Mouse (Mus musculus): Measurements from ENCODE around the gene Nrf1. TPM values are rescaled to one million over a fixed set of nuclear protein-coding genes. Genes with fewer than 3 reads are reported as not detected.

Nrf1 gene
- polyA plus RNA-seq, 1 experiment from 2014 or later: 78.9 TPM

GRCm38 (mm10) chr6:30179046-30179445 lies 131.3 kb downstream of the Nrf1 start:
- no peak overlapping the region for H3K27ac ChIP-seq (replicated peaks)
- no peak overlapping the region for H3K4me2 ChIP-seq (replicated peaks)
- H3K4me1 ChIP-seq: peaks cover 31% of the 10 kb centered on the region
- no peaks in the 10 kb centered on the region for H3K9me3 ChIP-seq
- 14% methylated on average over 11 of the region's 11 CpGs for WGBS
- no peaks in the 10 kb centered on the region for H3K36me3 ChIP-seq
- no peak overlapping the region for H3K4me3 ChIP-seq
- ATAC-seq (ENCODE audit: low FRiP score, low read depth): no peak
- H3K9ac ChIP-seq (replicated peaks): no peak overlapping the region
- H3K27me3 ChIP-seq: peaks cover 89% of the 10 kb centered on the region

GRCm38 (mm10) chr6:30180321-30180720 lies 132.5 kb downstream of the Nrf1 start:
- Histone ChIP-seq H3K4me1 (peaks cover 19% of the 10 kb centered on the region), H3K9ac (replicated peaks) (no peak overlapping the region), H3K4me2 (replicated peaks) (no peak overlapping the region), H3K36me3 (no peaks in the 10 kb centered on the region), H3K4me3 (no peak overlapping the region), H3K27me3 (peaks cover 82% of the 10 kb centered on the region), H3K9me3 (no peaks in the 10 kb centered on the region), H3K27ac (replicated peaks) (no peak overlapping the region)
- WGBS: 15% methylated on average over 2 of the region's 2 CpGs
- ATAC-seq (ENCODE audit: low FRiP score, low read depth): no peak

GRCm38 (mm10) chr6:30182038-30182437 lies 134.2 kb downstream of the Nrf1 start:
- no peaks in the 10 kb centered on the region for H3K36me3 ChIP-seq
- H3K9ac ChIP-seq (replicated peaks): no peak overlapping the region
- H3K4me2 ChIP-seq (replicated peaks): no peak overlapping the region
- no peaks in the 10 kb centered on the region for H3K9me3 ChIP-seq
- ATAC-seq (ENCODE audit: low FRiP score, low read depth): no peak
- no peak overlapping the region for H3K27ac ChIP-seq (replicated peaks)
- 68% methylated on average over 6 of the region's 6 CpGs for WGBS
- H3K4me1 ChIP-seq: 0 out of 2 replicates have a peak, but pooled peaks cover 5% of the 10 kb centered on the region
- H3K4me3 ChIP-seq: no peak overlapping the region
- H3K27me3 ChIP-seq: peaks cover 70% of the 10 kb centered on the region

GRCm38 (mm10) chr6:30183624-30184023 lies 135.8 kb downstream of the Nrf1 start:
- Histone ChIP-seq H3K4me3 (no peak overlapping the region), H3K36me3 (no peaks in the 10 kb centered on the region), H3K9me3 (no peaks in the 10 kb centered on the region), H3K4me1 (no peaks in the 10 kb centered on the region), H3K9ac (replicated peaks) (no peak overlapping the region), H3K27me3 (peaks cover 56% of the 10 kb centered on the region), H3K27ac (replicated peaks) (no peak overlapping the region), H3K4me2 (replicated peaks) (no peak overlapping the region)
- 82% methylated on average over 4 of the region's 4 CpGs for WGBS
- ATAC-seq (ENCODE audit: low FRiP score, low read depth): no peak

- 86% methylated on average over 11 of the region's 11 CpGs for WGBS
- no peak overlapping the region for H3K4me3 ChIP-seq
- no peaks in the 10 kb centered on the region for H3K36me3 ChIP-seq
- H3K4me2 ChIP-seq (replicated peaks): no peak overlapping the region
- H3K27me3 ChIP-seq: 0 out of 2 replicates have a peak, but pooled peaks cover 4% of the 10 kb centered on the region
- no peak for ATAC-seq (ENCODE audit: low FRiP score, low read depth)
- no peak overlapping the region for H3K9ac ChIP-seq (replicated peaks)
- no peaks in the 10 kb centered on the region for H3K9me3 ChIP-seq
- no peak overlapping the region for H3K27ac ChIP-seq (replicated peaks)
- no peaks in the 10 kb centered on the region for H3K4me1 ChIP-seq
Observed at GRCm38 (mm10) chr6:30195656-30196055, 147.9 kb downstream of the Nrf1 start.

GRCm38 (mm10) chr6:30196143-30196542 lies 148.4 kb downstream of the Nrf1 start:
- no peak for ATAC-seq (ENCODE audit: low FRiP score, low read depth)
- Histone ChIP-seq H3K9ac (replicated peaks) (no peak overlapping the region), H3K27ac (replicated peaks) (no peak overlapping the region), H3K4me3 (no peak overlapping the region), H3K36me3 (no peaks in the 10 kb centered on the region), H3K9me3 (no peaks in the 10 kb centered on the region), H3K4me1 (no peaks in the 10 kb centered on the region), H3K27me3 (no peaks in the 10 kb centered on the region), H3K4me2 (replicated peaks) (no peak overlapping the region)
- 77% methylated on average over 8 of the region's 8 CpGs for WGBS

MicroRNAs within 50 kb of the gene (microRNA counts, 519-probe panel; counts per million panel counts)
- microRNA mmu-miR-182 (not detected), microRNA mmu-miR-183 (2,975 counts per million, percentile 9 among the panel's probes with 10 or more counts), microRNA mmu-miR-96 (5,210 counts per million, percentile 48 among the panel's probes with 10 or more counts)

Small RNA genes lying within 50 kb of the gene (microRNA-seq; reads per million reads assigned to microRNA genes)
- gene Mir182 (2,460 reads per million, percentile 85 among the genes with 10 or more reads in this experiment), gene Mir183 (1,237 reads per million, percentile 80 among the genes with 10 or more reads in this experiment), gene Mir96 (498 reads per million, percentile 70 among the genes with 10 or more reads in this experiment)

Other genes starting within 250 kb of the Nrf1 start
- 0.84 and 0.96 TPM in 2 replicates for gene Strip2, start 131.0 kb upstream of the Nrf1 start, polyA plus RNA-seq (2016; fragmentation: Nextera tagmentation; extraction: Ambion mirVana)

All from midbrain, embryonic 12.5 days (tissue).